Mouse (Mus musculus) left cerebral cortex, adult 8-10 months (tissue): ENCODE data around the gene Lrrtm1. TPM values are rescaled to one million over a fixed set of nuclear protein-coding genes. Genes with fewer than 3 reads are reported as not detected.

Experiments
- DNase-seq, 2 experiments: peaks; one replicate each; pipeline ENCODE4 v3.0.0; 2022; ENCODE audit warnings: low spot score in 2 of 2
- total RNA-seq, 4 experiments: library from RNA; stranded (reverse); gene quantifications; 2 replicates each; pipeline ENCODE4 v1.2.4; 2022

Gene Lrrtm1
- total RNA-seq, 4 experiments from 2014 or later: 38.6 to 50.3 (median 43.4) TPM

DNA sequence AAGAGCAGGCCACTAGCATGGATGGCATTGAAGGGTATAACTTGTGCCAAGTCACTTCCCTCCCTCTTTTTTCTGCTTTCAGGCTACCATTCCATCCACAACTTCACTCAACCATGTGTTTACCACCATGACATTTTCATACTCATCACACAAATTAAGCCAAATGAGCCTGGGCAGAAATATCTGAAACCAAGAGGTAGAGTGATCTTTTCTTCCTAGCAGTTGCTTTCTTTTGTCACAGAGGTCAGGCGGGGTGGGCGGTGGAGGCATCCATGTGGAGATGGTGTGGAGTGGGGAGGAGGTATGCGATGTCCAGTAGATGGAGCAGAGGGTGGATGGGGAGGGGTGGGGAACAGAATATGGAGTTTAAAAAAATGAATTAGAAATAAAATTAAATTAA lies 64.3 kb downstream of the Lrrtm1 start:
- no peak for DNase-seq
